Mouse (Mus musculus): ENCODE measurements around the gene Zscan20. TPM values are rescaled to one million over a fixed set of nuclear protein-coding genes. Genes with fewer than 3 reads are reported as not detected.

Zscan20 gene
- polyA plus RNA-seq, 1 experiment from 2014 or later: 0.53 TPM

GRCm38 (mm10) chr4:128641766-128642717 lies 32.1 kb upstream of the Zscan20 start:
- no peaks in the 10 kb centered on the region for H3K4me1 ChIP-seq (ENCODE audit: control insufficient read depth, low read depth, low read length)
- WGBS (ENCODE audit: insufficient replicate concordance): 24% methylated on average over 23 of the region's 23 CpGs
- H3K4me3 ChIP-seq (ENCODE audit: low read depth, low read length): no peak overlapping the region
- no peak for ATAC-seq (ENCODE audit: low read depth)
- H3K36me3 ChIP-seq (ENCODE audit: control insufficient read depth, insufficient read depth): no peaks in the 10 kb centered on the region
- no peaks in the 10 kb centered on the region for H3K9me3 ChIP-seq (replicated peaks; ENCODE audit: control insufficient read depth, low read length)
- H3K27me3 ChIP-seq (ENCODE audit: control insufficient read depth, insufficient read depth, low read depth, low read length): no peaks in the 10 kb centered on the region
- no peak overlapping the region for H3K9ac ChIP-seq (ENCODE audit: low read depth, low read length)
- no peak overlapping the region for H3K4me2 ChIP-seq (ENCODE audit: low read depth, low read length)
- no peak overlapping the region for H3K27ac ChIP-seq (ENCODE audit: low read length)

GRCm38 (mm10) chr4:128638265-128638923 lies 28.5 kb upstream of the Zscan20 start:
- H3K27ac ChIP-seq (ENCODE audit: low read length): no peak overlapping the region
- no peaks in the 10 kb centered on the region; the same call in 1 of the 2 replicates for H3K4me1 ChIP-seq (ENCODE audit: control insufficient read depth, low read depth, low read length)
- H3K36me3 ChIP-seq (ENCODE audit: control insufficient read depth, insufficient read depth): no peaks in the 10 kb centered on the region
- no peak overlapping the region for H3K4me3 ChIP-seq (ENCODE audit: low read depth, low read length)
- H3K9ac ChIP-seq (ENCODE audit: low read depth, low read length): no peak overlapping the region
- H3K4me2 ChIP-seq (ENCODE audit: low read depth, low read length): no peak overlapping the region
- no peak for ATAC-seq (ENCODE audit: low read depth)
- H3K9me3 ChIP-seq (replicated peaks; ENCODE audit: control insufficient read depth, low read length): no peaks in the 10 kb centered on the region
- 59% methylated on average over 18 of the region's 18 CpGs for WGBS (ENCODE audit: insufficient replicate concordance)
- no peaks in the 10 kb centered on the region for H3K27me3 ChIP-seq (ENCODE audit: control insufficient read depth, insufficient read depth, low read depth, low read length)

GRCm38 (mm10) chr4:128637250-128637649 lies 27.4 kb upstream of the Zscan20 start:
- no peak overlapping the region for H3K9ac ChIP-seq (ENCODE audit: low read depth, low read length)
- H3K36me3 ChIP-seq (ENCODE audit: control insufficient read depth, insufficient read depth): no peaks in the 10 kb centered on the region
- H3K4me1 ChIP-seq (ENCODE audit: control insufficient read depth, low read depth, low read length): no peaks in the 10 kb centered on the region; the same call in 1 of the 2 replicates
- no peak overlapping the region for H3K27ac ChIP-seq (ENCODE audit: low read length)
- H3K4me2 ChIP-seq (ENCODE audit: low read depth, low read length): no peak overlapping the region
- peak; percentile 41; the same call in 1 of the 2 replicates for ATAC-seq (ENCODE audit: low read depth)
- H3K9me3 ChIP-seq (replicated peaks; ENCODE audit: control insufficient read depth, low read length): no peaks in the 10 kb centered on the region
- no peaks in the 10 kb centered on the region for H3K27me3 ChIP-seq (ENCODE audit: control insufficient read depth, insufficient read depth, low read depth, low read length)
- 16% methylated on average over 11 of the region's 11 CpGs for WGBS (ENCODE audit: insufficient replicate concordance)
- no peak overlapping the region for H3K4me3 ChIP-seq (ENCODE audit: low read depth, low read length)

GRCm38 (mm10) chr4:128635894-128636585 lies 26.1 kb upstream of the Zscan20 start:
- Histone ChIP-seq H3K36me3 (ENCODE audit: control insufficient read depth, insufficient read depth) (no peaks in the 10 kb centered on the region), H3K9me3 (replicated peaks; ENCODE audit: control insufficient read depth, low read length) (no peaks in the 10 kb centered on the region), H3K4me3 (ENCODE audit: low read depth, low read length) (no peak overlapping the region), H3K9ac (ENCODE audit: low read depth, low read length) (no peak overlapping the region), H3K4me1 (ENCODE audit: control insufficient read depth, low read depth, low read length) (no peaks in the 10 kb centered on the region; the same call in 1 of the 2 replicates), H3K27ac (ENCODE audit: low read length) (no peak overlapping the region), H3K27me3 (ENCODE audit: control insufficient read depth, insufficient read depth, low read depth, low read length) (no peaks in the 10 kb centered on the region), H3K4me2 (ENCODE audit: low read depth, low read length) (no peak overlapping the region)
- no peak for ATAC-seq (ENCODE audit: low read depth)
- 60% methylated on average over 10 of the region's 10 CpGs for WGBS (ENCODE audit: insufficient replicate concordance)

GRCm38 (mm10) chr4:128635451-128635850 lies 25.6 kb upstream of the Zscan20 start:
- no peaks in the 10 kb centered on the region for H3K27me3 ChIP-seq (ENCODE audit: control insufficient read depth, insufficient read depth, low read depth, low read length)
- WGBS (ENCODE audit: insufficient replicate concordance): 53% methylated on average over 7 of the region's 7 CpGs
- no peaks in the 10 kb centered on the region; the same call in 1 of the 2 replicates for H3K4me1 ChIP-seq (ENCODE audit: control insufficient read depth, low read depth, low read length)
- no peaks in the 10 kb centered on the region for H3K36me3 ChIP-seq (ENCODE audit: control insufficient read depth, insufficient read depth)
- H3K4me2 ChIP-seq (ENCODE audit: low read depth, low read length): no peak overlapping the region
- no peak for ATAC-seq (ENCODE audit: low read depth)
- no peak overlapping the region for H3K4me3 ChIP-seq (ENCODE audit: low read depth, low read length)
- no peak overlapping the region for H3K9ac ChIP-seq (ENCODE audit: low read depth, low read length)
- H3K27ac ChIP-seq (ENCODE audit: low read length): no peak overlapping the region
- no peaks in the 10 kb centered on the region for H3K9me3 ChIP-seq (replicated peaks; ENCODE audit: control insufficient read depth, low read length)

GRCm38 (mm10) chr4:128621109-128621508 lies 11.2 kb upstream of the Zscan20 start:
- WGBS (ENCODE audit: insufficient replicate concordance): 34% methylated on average over 8 of the region's 8 CpGs
- Histone ChIP-seq H3K4me2 (ENCODE audit: low read depth, low read length) (0 out of 2 replicates have a peak overlapping the region, but pooled peaks have one; percentile 9), H3K9me3 (replicated peaks; ENCODE audit: control insufficient read depth, low read length) (no peaks in the 10 kb centered on the region), H3K4me3 (ENCODE audit: low read depth, low read length) (no peak overlapping the region), H3K4me1 (ENCODE audit: control insufficient read depth, low read depth, low read length) (peaks cover 5% of the 10 kb centered on the region), H3K27me3 (ENCODE audit: control insufficient read depth, insufficient read depth, low read depth, low read length) (peaks cover 20% of the 10 kb centered on the region), H3K9ac (ENCODE audit: low read depth, low read length) (no peak overlapping the region), H3K27ac (ENCODE audit: low read length) (no peak overlapping the region), H3K36me3 (ENCODE audit: control insufficient read depth, insufficient read depth) (no peaks in the 10 kb centered on the region)
- no peak for ATAC-seq (ENCODE audit: low read depth)

GRCm38 (mm10) chr4:128620572-128620971 lies 10.7 kb upstream of the Zscan20 start:
- Histone ChIP-seq H3K36me3 (ENCODE audit: control insufficient read depth, insufficient read depth) (no peaks in the 10 kb centered on the region), H3K4me1 (ENCODE audit: control insufficient read depth, low read depth, low read length) (peaks cover 5% of the 10 kb centered on the region), H3K9ac (ENCODE audit: low read depth, low read length) (no peak overlapping the region), H3K4me2 (ENCODE audit: low read depth, low read length) (0 out of 2 replicates have a peak overlapping the region, but pooled peaks have one; percentile 9), H3K9me3 (replicated peaks; ENCODE audit: control insufficient read depth, low read length) (no peaks in the 10 kb centered on the region), H3K27ac (ENCODE audit: low read length) (no peak overlapping the region), H3K4me3 (ENCODE audit: low read depth, low read length) (no peak overlapping the region), H3K27me3 (ENCODE audit: control insufficient read depth, insufficient read depth, low read depth, low read length) (peaks cover 20% of the 10 kb centered on the region)
- ATAC-seq (ENCODE audit: low read depth): no peak
- WGBS (ENCODE audit: insufficient replicate concordance): 58% methylated on average over 6 of the region's 6 CpGs

GRCm38 (mm10) chr4:128618963-128619362 lies 9.1 kb upstream of the Zscan20 start:
- no peak overlapping the region for H3K4me3 ChIP-seq (ENCODE audit: low read depth, low read length)
- H3K9me3 ChIP-seq (replicated peaks; ENCODE audit: control insufficient read depth, low read length): no peaks in the 10 kb centered on the region
- no peak for ATAC-seq (ENCODE audit: low read depth)
- no peak overlapping the region for H3K27ac ChIP-seq (ENCODE audit: low read length)
- H3K9ac ChIP-seq (ENCODE audit: low read depth, low read length): no peak overlapping the region
- H3K4me1 ChIP-seq (ENCODE audit: control insufficient read depth, low read depth, low read length): peaks cover 5% of the 10 kb centered on the region
- peaks cover 20% of the 10 kb centered on the region for H3K27me3 ChIP-seq (ENCODE audit: control insufficient read depth, insufficient read depth, low read depth, low read length)
- H3K4me2 ChIP-seq (ENCODE audit: low read depth, low read length): no peak overlapping the region
- H3K36me3 ChIP-seq (ENCODE audit: control insufficient read depth, insufficient read depth): no peaks in the 10 kb centered on the region
- WGBS (ENCODE audit: insufficient replicate concordance): 31% methylated on average over 2 of the region's 2 CpGs
